Mouse (Mus musculus) liver, postnatal 0 days (tissue): ENCODE measurements around the gene Slx4ip. TPM values are rescaled to one million over a fixed set of nuclear protein-coding genes. Genes with fewer than 3 reads are reported as not detected.

ENCODE experiments used
- ATAC-seq: fragments of 200-750 bp; cut with Nextera tagmentation; 2 replicates; pipeline ENCODE4 v1.8.0; 2017; ENCODE audit warnings: mild to moderate bottlenecking, moderate library complexity
- DNase-seq: peaks from one replicate; pipeline ENCODE4 v3.0.0-alpha.2; 2016
- H3K27ac ChIP-seq: fragments of 300-500 bp; sonication (generic); 2 replicates; pipeline ENCODE4 v1.5.1; 2014; ENCODE audit warnings: antibody characterized with exemption, moderate library complexity, mild to moderate bottlenecking, low read depth
- H3K27me3 ChIP-seq: fragments of 300-500 bp; sonication (generic); 2 replicates; pipeline ENCODE4 v1.6.1; 2014; ENCODE audit warnings: low read length, control low read depth, mixed read lengths; ENCODE audit not compliant: insufficient read depth
- H3K36me3 ChIP-seq: fragments of 300-500 bp; sonication (generic); replicated peaks from 2 replicates; pipeline ENCODE4 v1.6.1; 2014; ENCODE audit warnings: mild to moderate bottlenecking, control low read depth, low read length, moderate library complexity, mixed read lengths; ENCODE audit not compliant: insufficient read depth
- H3K4me1 ChIP-seq: fragments of 300-500 bp; sonication (generic); 2 replicates; pipeline ENCODE4 v1.6.1; 2014; ENCODE audit warnings: antibody characterized with exemption, mild to moderate bottlenecking, control low read depth; ENCODE audit not compliant: insufficient read depth
- H3K4me2 ChIP-seq: fragments of 300-500 bp; sonication (generic); 2 replicates; pipeline ENCODE4 v1.6.1; 2014; ENCODE audit warnings: low read depth, mild to moderate bottlenecking, low read length, moderate library complexity, mixed read lengths
- H3K4me3 ChIP-seq: fragments of 300-500 bp; sonication (generic); 2 replicates; pipeline ENCODE4 v1.5.1; 2014; ENCODE audit warnings: low read depth, low read length
- H3K9ac ChIP-seq: fragments of 300-500 bp; sonication (generic); replicated peaks from 2 replicates; pipeline ENCODE4 v1.6.1; 2014; ENCODE audit warnings: mild to moderate bottlenecking, moderate library complexity
- H3K9me3 ChIP-seq: fragments of 300-500 bp; sonication (generic); 2 replicates; pipeline ENCODE4 v1.6.1; 2016; ENCODE audit warnings: mild to moderate bottlenecking, control low read depth, low read length, mixed read lengths
- CTCF ChIP-seq: sonication (generic); IDR thresholded peaks from 2 replicates; pipeline ENCODE4 v1.5.1; 2016; ENCODE audit warnings: antibody characterized with exemption, low read depth
- EP300 ChIP-seq: IDR thresholded peaks from 2 replicates; pipeline ENCODE4 v1.6.1; 2016; ENCODE audit warnings: antibody characterized with exemption, low read depth, mild to moderate bottlenecking
- WGBS: fragments of 180-500 bp; shearing (Covaris S2); extraction: QIAGEN DNeasy Blood & Tissue Kit; methylation state at CpG from one replicate; pipeline ENCODE4 v1.1.7; 2014; ENCODE audit not compliant: insufficient replicate concordance; 5-methylcytosine and 5-hydroxymethylcytosine counted together
- polyA plus RNA-seq: library from polyadenylated mRNA; unstranded; fragments of >200 nt; fragmentation: Nextera tagmentation; extraction: Ambion mirVana; gene quantifications from 2 replicates; pipeline ENCODE4 v1.2.1, GENCODE M21; 2015

The Slx4ip gene
- polyA plus RNA-seq, 1 experiment from 2014 or later, result 1.7 TPM

- ATAC-seq, result no peak
- WGBS, result 78% methylated on average over 3 of the region's 3 CpGs
- TF ChIP-seq EP300 (no peak), CTCF (no peak)
Observed at GRCm38 (mm10) chr2:136913021-136913420, 22.0 kb downstream of the Slx4ip start.

GRCm38 (mm10) chr2:136914334-136914902 lies 23.4 kb downstream of the Slx4ip start:
- 57% methylated on average over 3 of the region's 3 CpGs for WGBS
- Histone ChIP-seq H3K4me3 (no peak overlapping the region), H3K4me2 (no peak overlapping the region), H3K4me1 (no peaks in the 10 kb centered on the region), H3K27ac (no peak overlapping the region), H3K9ac (no peak overlapping the region), H3K36me3 (no peaks in the 10 kb centered on the region), H3K27me3 (no peaks in the 10 kb centered on the region), H3K9me3 (no peaks in the 10 kb centered on the region)
- peak; percentile 54 for TF ChIP-seq CTCF
- no peak for TF ChIP-seq EP300
- ATAC-seq (no peak), DNase-seq (no peak)

More at GRCm38 (mm10) chr2:136913021-136913420, 22.0 kb downstream of the Slx4ip start:
- Histone ChIP-seq H3K9me3 (no peaks in the 10 kb centered on the region), H3K4me2 (no peak overlapping the region), H3K4me3 (no peak overlapping the region), H3K27me3 (no peaks in the 10 kb centered on the region), H3K9ac (no peak overlapping the region), H3K36me3 (no peaks in the 10 kb centered on the region), H3K4me1 (no peaks in the 10 kb centered on the region), H3K27ac (no peak overlapping the region)
- no peak for DNase-seq

- no peak overlapping the region for H3K27ac ChIP-seq
- H3K9ac ChIP-seq, result no peak overlapping the region
- WGBS, result 88% methylated on average over 1 of the region's 1 CpGs
- no peaks in the 10 kb centered on the region for H3K27me3 ChIP-seq
- TF ChIP-seq CTCF, result no peak
- TF ChIP-seq EP300, result no peak
- DNase-seq, result no peak
- H3K4me2 ChIP-seq, result no peak overlapping the region
- no peak for ATAC-seq
- no peak overlapping the region for H3K4me3 ChIP-seq
- no peaks in the 10 kb centered on the region for H3K36me3 ChIP-seq
- H3K9me3 ChIP-seq, result no peaks in the 10 kb centered on the region
- no peaks in the 10 kb centered on the region for H3K4me1 ChIP-seq
Observed at GRCm38 (mm10) chr2:136919433-136919832, 28.4 kb downstream of the Slx4ip start.

DNA sequence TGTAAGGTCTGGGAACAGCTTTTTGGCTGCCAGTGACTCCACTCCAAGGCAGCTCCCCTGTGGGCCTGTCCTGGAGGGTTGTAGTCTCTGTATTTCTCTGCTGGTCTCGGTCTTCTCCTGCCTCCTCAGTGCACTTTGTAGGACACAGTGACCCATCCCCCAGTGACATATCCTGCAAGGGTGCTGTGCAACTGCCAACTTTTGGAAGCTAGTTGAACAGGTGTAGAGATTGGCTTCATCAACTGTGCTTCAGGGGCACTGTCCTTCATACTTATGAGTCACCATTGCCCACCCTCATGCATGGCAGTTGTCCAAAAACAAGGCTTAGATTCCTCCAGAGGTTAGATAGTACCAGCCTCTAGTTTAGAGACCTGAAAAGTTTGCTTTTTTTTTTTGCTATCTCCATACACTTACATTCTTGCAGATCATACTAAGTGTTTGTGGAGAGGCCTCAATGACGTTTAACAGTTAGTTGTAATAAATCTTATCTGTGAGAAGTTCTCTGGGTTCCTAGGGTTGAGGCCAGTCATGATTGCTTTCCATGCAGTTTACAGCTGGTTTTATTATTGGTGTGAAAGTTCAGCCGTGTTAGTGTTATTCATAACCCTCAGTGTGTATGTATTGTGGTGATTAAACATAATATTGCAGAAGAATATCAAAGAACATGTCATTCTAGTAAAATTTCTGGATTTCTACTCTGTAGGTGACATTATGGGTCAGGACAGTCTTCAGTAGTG lies 29.4 kb downstream of the Slx4ip start:
- 73% methylated on average over 3 of the region's 3 CpGs for WGBS
- Histone ChIP-seq H3K4me1 (no peaks in the 10 kb centered on the region), H3K4me3 (no peak overlapping the region), H3K4me2 (no peak overlapping the region), H3K9ac (no peak overlapping the region), H3K9me3 (no peaks in the 10 kb centered on the region), H3K27me3 (no peaks in the 10 kb centered on the region), H3K27ac (peak overlapping the region; percentile 66; the same call in 1 of the 2 replicates), H3K36me3 (no peaks in the 10 kb centered on the region)
- DNase-seq (no peak), ATAC-seq (peak; percentile 34)
- no peak for TF ChIP-seq EP300
- no peak for TF ChIP-seq CTCF

DNA sequence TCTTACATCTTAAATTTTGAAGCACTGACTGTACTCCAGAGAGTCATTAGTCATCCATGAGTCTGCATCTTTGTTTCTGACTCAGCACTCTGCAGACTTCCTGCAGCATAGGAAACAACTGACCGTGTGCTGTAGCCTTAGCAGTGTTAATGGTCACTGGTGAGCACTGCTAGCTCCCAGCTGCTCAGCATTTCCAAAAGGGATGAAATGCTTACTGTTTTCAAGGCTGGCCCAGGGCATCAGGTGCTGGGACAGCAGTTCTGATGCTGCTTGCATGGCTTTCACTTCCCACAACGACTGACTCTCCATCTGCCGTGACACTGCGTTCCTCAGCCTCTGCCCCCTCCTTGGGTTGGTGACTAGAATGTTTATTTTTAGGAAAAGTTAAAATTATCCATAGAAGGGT lies 30.0 kb downstream of the Slx4ip start:
- H3K4me2 ChIP-seq, result no peak overlapping the region
- H3K4me3 ChIP-seq, result no peak overlapping the region

DNA sequence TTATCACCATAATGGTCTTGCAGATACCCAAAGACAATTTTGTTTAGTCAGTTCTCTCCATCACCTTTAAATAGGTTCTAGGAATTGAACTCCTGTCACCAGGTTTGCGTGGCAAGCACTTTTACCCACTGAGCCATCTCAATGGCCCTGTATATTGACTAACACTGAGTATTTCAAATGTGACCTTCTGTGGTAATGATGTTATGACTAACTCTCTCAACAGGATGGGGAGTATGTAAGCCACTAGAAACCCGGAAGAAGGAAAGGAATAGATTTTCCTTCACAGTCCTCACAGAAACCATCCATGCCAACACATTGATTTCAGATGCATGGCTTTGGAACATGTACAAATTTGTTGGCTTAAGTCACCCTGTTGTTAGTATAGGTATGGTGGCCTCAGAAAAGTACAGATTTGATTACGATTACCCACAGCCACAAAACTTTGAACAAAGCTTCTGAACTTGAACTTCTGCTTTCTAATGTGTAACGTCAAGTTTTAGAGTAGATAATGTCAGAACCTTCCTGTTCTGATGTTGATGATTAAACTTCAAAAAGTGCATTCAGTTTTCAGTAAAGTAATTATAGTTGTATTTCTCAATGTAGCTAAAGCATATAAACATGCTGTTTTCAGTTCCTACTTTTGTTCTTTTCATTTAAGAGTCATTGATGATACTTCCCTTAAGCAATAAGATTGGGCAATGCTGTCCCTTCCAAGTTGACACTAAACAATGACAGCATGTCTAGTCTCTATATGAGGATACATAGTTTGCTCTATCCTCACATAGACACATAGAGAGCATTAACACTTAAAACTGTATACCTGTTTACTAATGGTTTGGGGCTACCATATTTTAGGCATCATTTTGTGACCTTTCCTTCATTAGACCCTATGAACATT lies 45.6 kb downstream of the Slx4ip start:
- no peaks in the 10 kb centered on the region for H3K27me3 ChIP-seq
- ATAC-seq (peak; percentile 66), DNase-seq (no peak)
- H3K4me1 ChIP-seq, result no peaks in the 10 kb centered on the region
- no peak for TF ChIP-seq CTCF
- 0 out of 2 replicates have a peak, but pooled peaks have one; percentile 16 for TF ChIP-seq EP300
- H3K36me3 ChIP-seq, result no peaks in the 10 kb centered on the region
- no peak overlapping the region for H3K4me2 ChIP-seq
- H3K9me3 ChIP-seq, result no peaks in the 10 kb centered on the region
- no peak overlapping the region for H3K27ac ChIP-seq
- H3K4me3 ChIP-seq, result no peak overlapping the region
- WGBS, result 66% methylated on average over 4 of the region's 4 CpGs
- H3K9ac ChIP-seq, result no peak overlapping the region

More for the DNA sequence above, 30.0 kb downstream of the Slx4ip start:
- Histone ChIP-seq H3K9me3 (no peaks in the 10 kb centered on the region), H3K9ac (no peak overlapping the region), H3K4me1 (no peaks in the 10 kb centered on the region), H3K36me3 (no peaks in the 10 kb centered on the region), H3K27ac (peak overlapping the region; percentile 66; the same call in 1 of the 2 replicates), H3K27me3 (no peaks in the 10 kb centered on the region)
- peak; percentile 79; the same call in 1 of the 2 replicates for TF ChIP-seq EP300
- no peak for TF ChIP-seq CTCF
- peak; percentile 19 for DNase-seq
- 35% methylated on average over 4 of the region's 4 CpGs for WGBS
- ATAC-seq, result peak; percentile 95
